Mouse (Mus musculus) megakaryocyte, embryonic 14.5 days (primary cell): ENCODE results near the gene Cc2d2a.

Experiments used
- FLI1 ChIP-seq: IDR thresholded peaks from 2 replicates; pipeline ENCODE4 v1.6.1; 2012; ENCODE audit warnings: low read length, inconsistent platforms, mixed read lengths
- GATA1 ChIP-seq: IDR thresholded peaks from 3 replicates; pipeline ENCODE4 v1.6.1; 2012; ENCODE audit warnings: mixed read lengths, low read length, inconsistent platforms, borderline replicate concordance

DNA sequence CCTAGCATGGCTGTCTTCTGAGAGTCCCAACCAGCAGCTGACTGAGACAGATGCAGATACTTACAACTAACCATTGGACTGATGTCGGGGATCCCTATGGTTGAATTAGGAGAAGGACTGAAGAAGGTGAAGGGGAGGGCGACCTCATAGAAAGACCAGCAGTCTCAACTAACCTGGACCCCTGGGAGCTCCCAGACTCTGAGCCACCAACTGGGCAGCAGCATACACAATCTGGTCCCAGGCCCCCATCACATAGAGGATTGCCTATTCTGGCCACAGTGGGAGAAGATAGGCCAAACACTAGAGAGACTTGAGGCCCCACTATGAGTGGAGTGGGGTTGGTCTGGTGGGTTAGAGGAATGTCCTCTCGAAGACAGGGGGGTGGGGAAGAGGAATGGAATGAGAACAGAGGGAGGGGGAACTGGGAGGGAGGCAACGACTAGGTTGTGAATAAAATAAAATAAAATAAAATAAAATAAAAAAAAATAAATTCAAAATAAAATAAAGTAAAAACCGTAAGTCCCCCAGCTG is 28.0 kb upstream of the Cc2d2a start:
- TF ChIP-seq GATA1 (no peak), FLI1 (no peak)
